Comparison of ENCODE assay signal across 8 mouse cellular contexts in genomic region chr2:174333239-174333890, GRCm38 (mm10). TPM values are rescaled to one million over a fixed set of nuclear protein-coding genes. Genes with fewer than 3 reads are reported as not detected.
DNase-seq lines count a peak whose midpoint lies in the region; ATAC-seq and TF ChIP-seq lines count a peak whose summit lies in the region.

No protein-coding gene starts in this region.

- H3K4me1 ChIP-seq in kidney, embryonic 14.5 days (ENCODE audit: control insufficient read depth, insufficient read depth, low read length): peaks cover 50% of the 10 kb centered on the region
- H3K4me1 ChIP-seq in kidney, adult 2 months (ENCODE audit: control insufficient read depth, insufficient read depth, low read length): peaks cover 13% of the 10 kb centered on the region
- H3K4me1 ChIP-seq in brown adipose tissue, adult 24 weeks (ENCODE audit: control insufficient read depth, insufficient read depth, insufficient read length, low read length): peaks cover 26% of the 10 kb centered on the region
- peaks cover 73% of the 10 kb centered on the region for H3K4me1 ChIP-seq in hindbrain, embryonic 15.5 days (replicated peaks)
- peaks cover 47% of the 10 kb centered on the region for H3K4me1 ChIP-seq in midbrain, embryonic 14.5 days (ENCODE audit: control insufficient read depth, insufficient read depth, low read length)

- no peak overlapping the region for H3K27ac ChIP-seq in kidney, embryonic 14.5 days (ENCODE audit: low read depth, low read length)
- no peak overlapping the region for H3K27ac ChIP-seq in kidney, adult 2 months (ENCODE audit: insufficient read depth, low read depth, low read length)
- peak overlapping the region; percentile 77 for H3K27ac ChIP-seq in brown adipose tissue, adult 24 weeks (replicated peaks; ENCODE audit: low read depth, low read length)
- peak overlapping the region; percentile 44; the same call in 1 of the 2 replicates for H3K27ac ChIP-seq in hindbrain, embryonic 15.5 days (replicated peaks)
- no peak overlapping the region for H3K27ac ChIP-seq in midbrain, embryonic 14.5 days (replicated peaks; ENCODE audit: low read depth, low read length)

- peak overlapping the region; percentile 98; the same call in 1 of the 2 replicates for H3K4me3 ChIP-seq in kidney, embryonic 14.5 days (ENCODE audit: low read length)
- H3K4me3 ChIP-seq in kidney, adult 2 months (ENCODE audit: insufficient read depth, low read depth, low read length): no peak overlapping the region
- H3K4me3 ChIP-seq in brown adipose tissue, adult 24 weeks (ENCODE audit: insufficient read depth, low read depth, low read length): peak overlapping the region; percentile 53
- peak overlapping the region; percentile 99 for H3K4me3 ChIP-seq in hindbrain, embryonic 15.5 days
- H3K4me3 ChIP-seq in midbrain, embryonic 14.5 days (replicated peaks; ENCODE audit: low read depth, low read length): peak overlapping the region; percentile 14; the same call in 1 of the 2 replicates

- peaks cover 18% of the 10 kb centered on the region; the same call in 1 of the 2 replicates for H3K36me3 ChIP-seq in kidney, embryonic 14.5 days (ENCODE audit: control insufficient read depth, insufficient read depth, low read length)
- H3K36me3 ChIP-seq in kidney, adult 2 months (ENCODE audit: control insufficient read depth, insufficient read depth, low read length): no peaks in the 10 kb centered on the region
- H3K36me3 ChIP-seq in hindbrain, embryonic 15.5 days: no peaks in the 10 kb centered on the region
- 0 out of 2 replicates have a peak, but pooled peaks cover 3% of the 10 kb centered on the region for H3K36me3 ChIP-seq in midbrain, embryonic 14.5 days (ENCODE audit: control insufficient read depth, insufficient read depth, low read length)

- H3K9ac ChIP-seq in kidney, embryonic 14.5 days (ENCODE audit: low read depth, low read length): peak overlapping the region; percentile 28; the same call in 1 of the 2 replicates
- H3K9ac ChIP-seq in hindbrain, embryonic 15.5 days: peak overlapping the region; percentile 31; the same call in 1 of the 2 replicates
- peak overlapping the region; percentile 29; the same call in 1 of the 2 replicates for H3K9ac ChIP-seq in midbrain, embryonic 14.5 days (replicated peaks; ENCODE audit: low read length)

- no peak for ATAC-seq in kidney, embryonic 14.5 days (ENCODE audit: low FRiP score, low TSS enrichment)
- ATAC-seq in hindbrain, embryonic 15.5 days (ENCODE audit: low FRiP score, low read depth): no peak
- no peak for ATAC-seq in midbrain, embryonic 14.5 days (ENCODE audit: low FRiP score, low TSS enrichment)

- no peak for TF ChIP-seq CTCF in kidney, adult 2 months (conservative IDR thresholded peaks at IDR 0.05; ENCODE audit: insufficient read depth, insufficient read length, low read depth, low read length)

- H3K9me3 ChIP-seq in kidney, embryonic 14.5 days (ENCODE audit: control insufficient read depth, low read length): peaks cover 1% of the 10 kb centered on the region; the same call in 1 of the 2 replicates
- no peaks in the 10 kb centered on the region for H3K9me3 ChIP-seq in hindbrain, embryonic 15.5 days
- H3K9me3 ChIP-seq in midbrain, embryonic 14.5 days (ENCODE audit: control insufficient read depth, low read length): no peaks in the 10 kb centered on the region

- DNase-seq in kidney, adult 2 months: no peak
- DNase-seq in midbrain, embryonic 14.5 days: no peak
- no peak for DNase-seq in cerebellum, postnatal 4 days (ENCODE audit: low spot score in 2 of 2)
- DNase-seq in adrenal gland, postnatal 14 days: no peak
- DNase-seq in adrenal gland, adult 18-20 months (ENCODE audit: low spot score in 2 of 2): no peak

- 32% methylated on average over 7 of the region's 7 CpGs for WGBS in kidney, embryonic 14.5 days
- 49% methylated on average over 7 of the region's 7 CpGs for WGBS in kidney, adult 2 months
- WGBS in hindbrain, embryonic 15.5 days: 32% methylated on average over 7 of the region's 7 CpGs
- 64% methylated on average over 7 of the region's 7 CpGs for WGBS in midbrain, embryonic 14.5 days

- H3K4me2 ChIP-seq in kidney, embryonic 14.5 days (replicated peaks; ENCODE audit: low read depth, low read length): peak overlapping the region; percentile 64
- peak overlapping the region; percentile 57 for H3K4me2 ChIP-seq in hindbrain, embryonic 15.5 days
- peak overlapping the region; percentile 64 for H3K4me2 ChIP-seq in midbrain, embryonic 14.5 days (ENCODE audit: low read length)

- H3K27me3 ChIP-seq in kidney, embryonic 14.5 days (ENCODE audit: control insufficient read depth, insufficient read depth, low read length): no peaks in the 10 kb centered on the region
- no peaks in the 10 kb centered on the region; the same call in 1 of the 2 replicates for H3K27me3 ChIP-seq in kidney, adult 2 months (replicated peaks; ENCODE audit: control insufficient read depth, insufficient read depth, low read length)
- H3K27me3 ChIP-seq in hindbrain, embryonic 15.5 days: no peaks in the 10 kb centered on the region
- no peaks in the 10 kb centered on the region for H3K27me3 ChIP-seq in midbrain, embryonic 14.5 days (ENCODE audit: control insufficient read depth, insufficient read depth, low read length)

- no peak for TF ChIP-seq POLR2A in kidney, adult 2 months (IDR thresholded peaks at IDR 0.05; ENCODE audit: low read depth, low read length)

RNA-seq across cellular contexts. Expression of gene Gm20721, which starts 13.1 kb away (rescaled TPM):
- 10.1 and 15.0 TPM in 2 replicates for polyA plus RNA-seq in kidney, embryonic 14.5 days (2014; fragmentation: Nextera tagmentation; extraction: Ambion mirVana)
- not detected in 2 replicates for polyA plus RNA-seq in kidney, adult 2 months (2012; rRNA removed)
- polyA plus RNA-seq in brown adipose tissue, adult 24 weeks (2012; ENCODE audit: insufficient read depth, insufficient read length, missing spikeins): 15.6 and 22.2 TPM in 2 replicates
- polyA plus RNA-seq in hindbrain, embryonic 15.5 days (2015; fragmentation: Nextera tagmentation; extraction: Ambion mirVana): 11.8 and 13.1 TPM in 2 replicates
- polyA plus RNA-seq in midbrain, embryonic 14.5 days (2014; fragmentation: Nextera tagmentation; extraction: Ambion mirVana): 6.4 and 7.5 TPM in 2 replicates
- 4.6 and 5.4 TPM in 2 replicates for total RNA-seq in adrenal gland, postnatal 14 days (2021)
- total RNA-seq in adrenal gland, adult 18-20 months (2021): 1 to 10 TPM; 1.3 to 1.7 TPM

RNA-seq across cellular contexts. Expression of gene Gnas, which starts 49.2 kb away (rescaled TPM):
- polyA plus RNA-seq in kidney, embryonic 14.5 days (2014; fragmentation: Nextera tagmentation; extraction: Ambion mirVana): 1,459 and 1,592 TPM in 2 replicates
- polyA plus RNA-seq in kidney, adult 2 months (2012; rRNA removed): 872 and 1,035 TPM in 2 replicates
- 2,899 and 4,504 TPM in 2 replicates for polyA plus RNA-seq in brown adipose tissue, adult 24 weeks (2012; ENCODE audit: insufficient read depth, insufficient read length, missing spikeins)
- 1,606 and 1,659 TPM in 2 replicates for polyA plus RNA-seq in hindbrain, embryonic 15.5 days (2015; fragmentation: Nextera tagmentation; extraction: Ambion mirVana)
- polyA plus RNA-seq in midbrain, embryonic 14.5 days (2014; fragmentation: Nextera tagmentation; extraction: Ambion mirVana): 1,446 and 1,495 TPM in 2 replicates
- total RNA-seq in adrenal gland, postnatal 14 days (2021): 4,967 and 5,329 TPM in 2 replicates
- 1,000 to 10,000 TPM; 2,555 to 2,708 TPM for total RNA-seq in adrenal gland, adult 18-20 months (2021)

Comparison
In these comparisons a context has a peak if more than half of its experiments do, and no peak if none do; other contexts are left out.
1. H3K27ac ChIP-seq: peak in brown adipose tissue, adult 24 weeks (single experiment) and hindbrain, embryonic 15.5 days (single experiment); none in kidney, embryonic 14.5 days (single experiment), kidney, adult 2 months (single experiment) and midbrain, embryonic 14.5 days (single experiment).
2. Peak in every context shown above with its lines, with median percentiles within 50 percentile points of each other: H3K4me2 ChIP-seq and H3K9ac ChIP-seq.